Mouse (Mus musculus): Measurements from ENCODE around the gene Slc27a5. TPM values are rescaled to one million over a fixed set of nuclear protein-coding genes. Genes with fewer than 3 reads are reported as not detected.

Slc27a5 gene
- polyA plus RNA-seq, 1 experiment from 2014 or later, result 0.11 TPM

- WGBS, result 86% methylated on average over 17 of the region's 17 CpGs
- Histone ChIP-seq H3K9me3 (no peaks in the 10 kb centered on the region), H3K4me1 (replicated peaks) (peaks cover 50% of the 10 kb centered on the region), H3K4me2 (replicated peaks) (peak overlapping the region; percentile 91), H3K9ac (replicated peaks) (no peak overlapping the region), H3K27ac (peak overlapping the region; percentile 94), H3K4me3 (replicated peaks) (peak overlapping the region; percentile 61; the same call in 1 of the 2 replicates), H3K27me3 (no peaks in the 10 kb centered on the region), H3K36me3 (peaks cover 44% of the 10 kb centered on the region)
- ATAC-seq, result no peak
Measured at GRCm38 (mm10) chr7:13035211-13035855, 37.3 kb upstream of the Slc27a5 start.

- Histone ChIP-seq H3K4me3 (replicated peaks) (peak within 1 kb of the TSS; percentile 61), H3K4me2 (replicated peaks) (peak within 1 kb of the TSS; percentile 91), H3K9ac (replicated peaks) (peak within 1 kb of the TSS; percentile 83), H3K9me3 (no peaks in the 10 kb centered on the region), H3K4me1 (replicated peaks) (peaks cover 49% of the 10 kb centered on the region), H3K27ac (peak within 1 kb of the TSS; percentile 94), H3K27me3 (no peaks in the 10 kb centered on the region), H3K36me3 (peaks cover 54% of the 10 kb centered on the region)
- WGBS, result under 1% methylated on average over 45 of the region's 45 CpGs
- ATAC-seq, result peak; percentile 83
Measured at GRCm38 (mm10) chr7:13034148-13034977, 36.4 kb upstream of the Slc27a5 start, which contains the start of gene Chmp2a. Gene Chmp2a (minus strand): TSS chr7:13034807.

- H3K36me3 ChIP-seq, result peaks cover 62% of the 10 kb centered on the region
- peaks cover 41% of the 10 kb centered on the region for H3K4me1 ChIP-seq (replicated peaks)
- H3K9me3 ChIP-seq, result no peaks in the 10 kb centered on the region
- peak overlapping the region; percentile 94 for H3K27ac ChIP-seq
- no peak for ATAC-seq
- peak overlapping the region; percentile 61 for H3K4me3 ChIP-seq (replicated peaks)
- WGBS, result 51% methylated on average over 13 of the region's 13 CpGs
- H3K9ac ChIP-seq (replicated peaks), result peak overlapping the region; percentile 83
- H3K4me2 ChIP-seq (replicated peaks), result peak overlapping the region; percentile 91
- H3K27me3 ChIP-seq, result no peaks in the 10 kb centered on the region
Measured at GRCm38 (mm10) chr7:13033451-13034147, 35.6 kb upstream of the Slc27a5 start.

GRCm38 (mm10) chr7:13032541-13032940 is 34.5 kb upstream of the Slc27a5 start:
- no peaks in the 10 kb centered on the region for H3K27me3 ChIP-seq
- no peak overlapping the region for H3K4me3 ChIP-seq (replicated peaks)
- no peaks in the 10 kb centered on the region for H3K9me3 ChIP-seq
- H3K4me1 ChIP-seq (replicated peaks), result peaks cover 41% of the 10 kb centered on the region
- no peak overlapping the region for H3K4me2 ChIP-seq (replicated peaks)
- WGBS, result 92% methylated on average over 7 of the region's 7 CpGs
- peaks cover 72% of the 10 kb centered on the region for H3K36me3 ChIP-seq
- no peak for ATAC-seq
- H3K27ac ChIP-seq, result no peak overlapping the region
- no peak overlapping the region for H3K9ac ChIP-seq (replicated peaks)

GRCm38 (mm10) chr7:13031983-13032382 is 34.0 kb upstream of the Slc27a5 start:
- H3K36me3 ChIP-seq, result peaks cover 78% of the 10 kb centered on the region
- H3K4me1 ChIP-seq (replicated peaks), result peaks cover 45% of the 10 kb centered on the region
- H3K27me3 ChIP-seq, result no peaks in the 10 kb centered on the region
- no peaks in the 10 kb centered on the region for H3K9me3 ChIP-seq
- no peak overlapping the region for H3K27ac ChIP-seq
- no peak overlapping the region for H3K4me2 ChIP-seq (replicated peaks)
- 77% methylated on average over 2 of the region's 2 CpGs for WGBS
- ATAC-seq, result no peak
- no peak overlapping the region for H3K4me3 ChIP-seq (replicated peaks)
- no peak overlapping the region for H3K9ac ChIP-seq (replicated peaks)

- Histone ChIP-seq H3K4me1 (replicated peaks) (peaks cover 45% of the 10 kb centered on the region), H3K4me2 (replicated peaks) (no peak overlapping the region), H3K9ac (replicated peaks) (no peak overlapping the region), H3K27me3 (no peaks in the 10 kb centered on the region), H3K9me3 (no peaks in the 10 kb centered on the region), H3K36me3 (peaks cover 82% of the 10 kb centered on the region), H3K4me3 (replicated peaks) (no peak overlapping the region), H3K27ac (no peak overlapping the region)
- 70% methylated on average over 5 of the region's 5 CpGs for WGBS
- ATAC-seq, result no peak
Measured at GRCm38 (mm10) chr7:13031069-13031468, 33.1 kb upstream of the Slc27a5 start.

GRCm38 (mm10) chr7:13028986-13029385 is 31.0 kb upstream of the Slc27a5 start:
- H3K27me3 ChIP-seq, result no peaks in the 10 kb centered on the region
- ATAC-seq, result no peak
- H3K4me1 ChIP-seq (replicated peaks), result peaks cover 37% of the 10 kb centered on the region
- H3K36me3 ChIP-seq, result peaks cover 78% of the 10 kb centered on the region
- no peak overlapping the region; the same call in 1 of the 2 replicates for H3K9ac ChIP-seq (replicated peaks)
- no peak overlapping the region for H3K4me2 ChIP-seq (replicated peaks)
- no peak overlapping the region for H3K4me3 ChIP-seq (replicated peaks)
- H3K9me3 ChIP-seq, result no peaks in the 10 kb centered on the region
- H3K27ac ChIP-seq, result no peak overlapping the region
- 94% methylated on average over 4 of the region's 4 CpGs for WGBS

- Histone ChIP-seq H3K4me1 (replicated peaks) (peaks cover 34% of the 10 kb centered on the region), H3K4me2 (replicated peaks) (peak overlapping the region; percentile 99), H3K36me3 (peaks cover 52% of the 10 kb centered on the region), H3K27me3 (no peaks in the 10 kb centered on the region), H3K9me3 (no peaks in the 10 kb centered on the region), H3K27ac (peak overlapping the region; percentile 99), H3K4me3 (replicated peaks) (peak overlapping the region; percentile 91), H3K9ac (replicated peaks) (peak overlapping the region; percentile 96)
- 31% methylated on average over 4 of the region's 4 CpGs for WGBS
- ATAC-seq, result no peak
Measured at GRCm38 (mm10) chr7:13025511-13026112, 27.6 kb upstream of the Slc27a5 start.

- Histone ChIP-seq H3K27me3 (no peaks in the 10 kb centered on the region), H3K4me3 (replicated peaks) (peak overlapping the region; percentile 91), H3K9me3 (no peaks in the 10 kb centered on the region), H3K9ac (replicated peaks) (peak overlapping the region; percentile 96), H3K4me1 (replicated peaks) (peaks cover 34% of the 10 kb centered on the region), H3K36me3 (peaks cover 44% of the 10 kb centered on the region), H3K4me2 (replicated peaks) (peak overlapping the region; percentile 99), H3K27ac (peak overlapping the region; percentile 99)
- 0% methylated on average over 33 of the region's 44 CpGs for WGBS
- ATAC-seq, result peak; percentile 72
Measured at GRCm38 (mm10) chr7:13024805-13025204, 26.8 kb upstream of the Slc27a5 start.

- H3K4me2 ChIP-seq (replicated peaks), result peak overlapping the region; percentile 99
- H3K9ac ChIP-seq (replicated peaks), result peak overlapping the region; percentile 96
- H3K27me3 ChIP-seq, result no peaks in the 10 kb centered on the region
- peak; percentile 90 for ATAC-seq
- under 1% methylated on average over 81 of the region's 95 CpGs for WGBS
- H3K36me3 ChIP-seq, result peaks cover 37% of the 10 kb centered on the region
- H3K4me3 ChIP-seq (replicated peaks), result peak overlapping the region; percentile 91
- H3K4me1 ChIP-seq (replicated peaks), result peaks cover 34% of the 10 kb centered on the region
- no peaks in the 10 kb centered on the region for H3K9me3 ChIP-seq
- peak overlapping the region; percentile 99 for H3K27ac ChIP-seq
Measured at GRCm38 (mm10) chr7:13023928-13024731, 26.1 kb upstream of the Slc27a5 start.

Measured in midbrain, embryonic 13.5 days (tissue).